Mouse (Mus musculus) ES-Bruce4 (cell line): ENCODE measurements around the gene A630001G21Rik. TPM values are rescaled to one million over a fixed set of nuclear protein-coding genes. Genes with fewer than 3 reads are reported as not detected.
A peak's percentile ranks its signal among the peaks of the same experiment; 100 is the strongest.

ENCODE experiments used
- H3K27ac ChIP-seq: 2 replicates; pipeline ENCODE4 v1.5.1; 2012; ENCODE audit warnings: low read length, inconsistent platforms; ENCODE audit not compliant: insufficient read depth
- H3K27me3 ChIP-seq: 2 replicates; pipeline ENCODE4 v1.6.1; 2012; ENCODE audit warnings: mild to moderate bottlenecking, low read length, inconsistent platforms; ENCODE audit not compliant: control insufficient read depth, poor library complexity, insufficient read depth, severe bottlenecking
- H3K36me3 ChIP-seq: 2 replicates; pipeline ENCODE4 v1.6.1; 2012; ENCODE audit warnings: inconsistent platforms, mild to moderate bottlenecking, low read length, moderate library complexity; ENCODE audit not compliant: control insufficient read depth, poor library complexity, insufficient read depth, severe bottlenecking
- H3K4me1 ChIP-seq: one replicate; pipeline ENCODE4 v1.8.1; 2011; ENCODE audit warnings: low read length; ENCODE audit not compliant: control insufficient read depth, insufficient read depth
- H3K4me3 ChIP-seq: 2 replicates; pipeline ENCODE4 v1.5.1; 2011; ENCODE audit warnings: low read depth, mild to moderate bottlenecking, low read length
- H3K9ac ChIP-seq: 2 replicates; pipeline ENCODE4 v1.6.1; 2012; ENCODE audit warnings: low read depth, mild to moderate bottlenecking, inconsistent platforms; ENCODE audit not compliant: poor library complexity, severe bottlenecking
- H3K9me3 ChIP-seq: replicated peaks from 2 replicates; pipeline ENCODE4 v1.6.1; 2012; ENCODE audit warnings: mild to moderate bottlenecking, low read length, inconsistent platforms; ENCODE audit not compliant: control insufficient read depth, poor library complexity, insufficient read depth, severe bottlenecking
- CTCF ChIP-seq: IDR thresholded peaks from one replicate; pipeline ENCODE4 v1.8.1; 2011; ENCODE audit warnings: low read depth, low read length
- EP300 ChIP-seq: IDR thresholded peaks from 2 replicates; pipeline ENCODE4 v1.6.1; 2011; ENCODE audit warnings: low read depth, low read length; ENCODE audit not compliant: insufficient read depth
- POLR2A ChIP-seq: IDR thresholded peaks from one replicate; pipeline ENCODE4 v1.8.1; 2011; ENCODE audit warnings: low read length; ENCODE audit not compliant: insufficient read depth
- polyA plus RNA-seq: library from polyadenylated mRNA; stranded (reverse); fragments of >200 nt; gene quantifications from 2 replicates; pipeline ENCODE4 v1.2.4, GENCODE M21; 2011; ENCODE audit warnings: low read depth; ENCODE audit not compliant: missing spikeins, insufficient read depth, insufficient read length

The A630001G21Rik gene
- polyA plus RNA-seq, 1 experiment = 1.1 TPM

DNA sequence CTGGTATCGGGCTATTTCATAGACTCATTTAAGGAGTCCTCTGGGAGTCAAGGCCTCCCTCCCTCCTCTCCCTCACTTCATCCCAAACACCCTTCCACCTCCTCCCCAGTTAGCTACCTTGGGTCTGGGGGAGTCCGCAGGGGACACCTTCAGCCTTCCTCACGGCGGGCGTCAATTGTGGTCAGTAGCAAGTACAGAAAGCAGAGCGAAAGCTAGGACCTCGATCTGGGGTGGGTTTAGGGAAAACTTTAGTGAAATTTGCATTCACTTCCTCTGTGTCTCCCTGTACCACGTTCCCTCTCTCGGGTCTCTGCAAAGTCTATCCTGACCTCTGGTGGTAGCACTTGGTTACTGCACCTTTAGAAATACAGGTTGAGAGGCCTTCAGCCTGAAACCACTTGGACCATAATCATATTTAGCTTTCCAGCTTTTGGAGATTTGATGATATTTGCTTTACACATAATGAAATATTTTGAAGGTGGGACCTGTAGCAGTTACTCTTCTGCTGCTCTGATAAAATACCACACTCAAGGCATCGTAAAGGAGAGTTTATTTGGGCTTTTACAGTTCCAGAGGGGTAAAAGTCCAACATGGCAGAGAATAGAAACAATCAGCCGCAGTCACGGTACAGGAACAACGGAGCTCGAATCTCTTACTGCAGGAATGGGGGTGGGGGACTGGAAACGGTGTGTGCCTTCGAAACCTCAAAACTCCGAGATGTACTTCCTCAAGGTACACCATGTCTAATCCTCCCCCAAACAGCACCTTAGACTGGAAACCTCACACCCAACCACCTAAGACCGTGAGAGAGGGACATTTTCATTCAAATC lies 41.9 kb downstream of the A630001G21Rik start:
- H3K36me3 ChIP-seq = no peaks in the 10 kb centered on the region
- no peaks in the 10 kb centered on the region for H3K9me3 ChIP-seq
- no peaks in the 10 kb centered on the region for H3K27me3 ChIP-seq
- no peak overlapping the region; the same call in 1 of the 2 replicates for H3K9ac ChIP-seq
- no peak overlapping the region for H3K27ac ChIP-seq
- peak overlapping the region; percentile 38; the same call in 1 of the 2 replicates for H3K4me3 ChIP-seq
- TF ChIP-seq EP300 (no peak), POLR2A (no peak), CTCF (peak; percentile 35)
- H3K4me1 ChIP-seq = no peaks in the 10 kb centered on the region

DNA sequence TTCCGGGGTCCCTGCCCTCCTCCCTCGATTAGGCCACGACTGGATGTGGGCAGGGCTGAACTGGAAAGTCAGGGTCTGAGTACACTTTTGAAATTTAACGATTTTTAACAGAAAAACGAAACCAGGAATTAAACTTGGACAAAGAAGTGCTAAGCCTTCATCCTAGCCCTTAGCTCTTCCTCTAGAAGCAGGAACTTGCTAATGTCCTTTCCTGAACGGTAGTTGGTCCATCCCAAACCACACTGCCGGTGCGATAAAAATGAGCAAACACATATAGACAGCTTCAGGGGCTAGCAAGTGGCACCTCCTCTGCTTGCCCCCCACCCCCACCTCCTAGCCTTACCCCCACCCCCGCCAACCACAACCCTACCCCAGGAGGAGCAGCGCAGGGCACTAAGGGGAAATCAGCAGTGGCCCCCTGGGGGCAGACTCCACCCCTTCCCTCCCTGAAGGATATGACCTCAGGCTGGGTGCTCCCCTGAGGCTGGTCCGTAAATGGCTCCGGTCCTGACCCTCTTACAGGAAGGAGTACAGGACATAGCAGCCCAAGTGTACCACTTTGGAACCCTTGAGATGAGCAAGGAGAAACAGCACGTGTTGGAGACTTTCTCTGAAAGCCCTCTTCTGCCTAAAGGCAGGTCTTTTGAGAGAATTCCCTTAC lies 42.9 kb downstream of the A630001G21Rik start:
- Histone ChIP-seq H3K9ac (no peak overlapping the region), H3K9me3 (no peaks in the 10 kb centered on the region), H3K27me3 (no peaks in the 10 kb centered on the region), H3K4me1 (no peaks in the 10 kb centered on the region), H3K27ac (no peak overlapping the region), H3K4me3 (no peak overlapping the region), H3K36me3 (no peaks in the 10 kb centered on the region)
- no peak for TF ChIP-seq POLR2A
- no peak for TF ChIP-seq EP300
- no peak for TF ChIP-seq CTCF

- Histone ChIP-seq H3K9me3 (no peaks in the 10 kb centered on the region), H3K9ac (no peak overlapping the region), H3K4me3 (no peak overlapping the region), H3K36me3 (no peaks in the 10 kb centered on the region), H3K27me3 (no peaks in the 10 kb centered on the region), H3K27ac (no peak overlapping the region), H3K4me1 (no peaks in the 10 kb centered on the region)
- TF ChIP-seq EP300 (no peak), POLR2A (no peak), CTCF (no peak)
These were observed 43.9 kb downstream of the A630001G21Rik start for GRCm38 (mm10) chr1:85734511-85734910.

- no peak for TF ChIP-seq EP300
- TF ChIP-seq POLR2A = no peak
- no peak for TF ChIP-seq CTCF
- Histone ChIP-seq H3K9ac (no peak overlapping the region), H3K36me3 (no peaks in the 10 kb centered on the region), H3K27ac (no peak overlapping the region), H3K4me3 (no peak overlapping the region), H3K9me3 (no peaks in the 10 kb centered on the region), H3K4me1 (no peaks in the 10 kb centered on the region), H3K27me3 (no peaks in the 10 kb centered on the region)
These were observed 45.9 kb downstream of the A630001G21Rik start for GRCm38 (mm10) chr1:85732581-85732980.

DNA sequence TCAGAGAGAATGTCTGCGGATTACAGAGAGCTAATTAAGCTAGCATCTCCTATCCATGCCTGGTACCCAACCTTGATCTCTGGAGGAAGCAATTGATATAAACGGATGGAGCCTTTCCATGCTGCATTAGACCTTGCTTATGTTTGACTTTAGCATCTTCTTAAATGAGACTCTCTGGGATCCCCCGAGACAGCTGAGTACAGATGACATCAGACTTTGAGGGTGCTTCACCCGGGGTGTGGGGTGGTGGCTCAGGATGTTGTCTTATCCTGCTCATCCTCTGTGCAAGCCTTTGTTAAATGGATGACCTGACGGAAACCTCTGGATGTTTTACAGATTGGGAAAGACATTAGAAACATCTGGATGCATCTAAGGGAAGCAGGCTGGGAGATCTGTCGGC lies 48.0 kb downstream of the A630001G21Rik start:
- H3K36me3 ChIP-seq = no peaks in the 10 kb centered on the region
- TF ChIP-seq POLR2A (no peak), CTCF (no peak)
- no peak overlapping the region for H3K4me3 ChIP-seq
- no peaks in the 10 kb centered on the region for H3K4me1 ChIP-seq
- no peak overlapping the region for H3K9ac ChIP-seq
- H3K27me3 ChIP-seq = no peaks in the 10 kb centered on the region
- no peak overlapping the region for H3K27ac ChIP-seq
- H3K9me3 ChIP-seq = no peaks in the 10 kb centered on the region

DNA sequence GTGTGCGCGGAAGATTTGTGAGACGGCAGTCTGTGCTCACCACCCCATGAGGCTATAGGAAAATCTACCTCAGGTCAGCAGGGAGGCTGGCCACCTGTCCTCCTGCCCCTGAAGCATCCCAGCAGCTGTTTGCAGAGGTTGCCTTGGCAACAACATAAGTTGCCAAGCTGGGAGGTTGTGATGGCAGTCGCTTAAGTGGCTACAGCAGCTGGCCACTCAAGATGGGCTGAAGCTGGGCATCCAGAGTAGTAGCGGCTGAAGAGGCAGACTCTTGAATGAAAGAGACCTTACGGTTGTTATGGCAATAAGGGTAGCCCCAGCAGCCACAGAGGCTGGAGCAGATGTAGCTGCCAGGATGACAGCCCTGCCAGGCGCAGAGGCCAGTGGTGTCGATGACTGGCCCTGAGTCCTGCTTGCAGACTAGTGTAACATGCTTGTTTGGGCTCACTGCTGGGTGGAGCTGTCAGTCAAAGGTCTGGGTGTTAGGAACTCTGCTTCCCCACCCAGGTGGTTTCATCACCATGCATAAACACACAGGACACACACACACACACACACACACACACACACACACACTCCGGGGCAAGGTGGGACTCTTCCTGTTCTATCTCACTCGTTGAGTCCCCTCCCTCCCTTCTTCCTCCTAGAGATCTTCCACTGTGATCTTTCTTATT lies 58.1 kb downstream of the A630001G21Rik start:
- no peak overlapping the region for H3K4me3 ChIP-seq
- no peaks in the 10 kb centered on the region for H3K27me3 ChIP-seq
- no peaks in the 10 kb centered on the region for H3K36me3 ChIP-seq
- no peak for TF ChIP-seq CTCF
- no peak for TF ChIP-seq POLR2A
- TF ChIP-seq EP300 = no peak
- H3K4me1 ChIP-seq = no peaks in the 10 kb centered on the region
- H3K9me3 ChIP-seq = no peaks in the 10 kb centered on the region
- H3K27ac ChIP-seq = no peak overlapping the region
- no peak overlapping the region for H3K9ac ChIP-seq
